Mouse (Mus musculus) ES-E14 (cell line): ENCODE measurements at regions not wholly inside any gene's neighbourhood (a gene's known extent, or its start where the extent isn't known, plus 50 kb on each side); places are given as distances from the start of the nearest gene placed in this dataset.

ENCODE experiments used
- DNase-seq: peaks from one replicate; pipeline ENCODE4 v3.0.0-alpha.2; 2013; ENCODE audit warnings: low read depth, low spot score
- H3K27ac ChIP-seq: 2 replicates; pipeline ENCODE4 v1.5.1; 2012; ENCODE audit warnings: low read depth, mild to moderate bottlenecking, low read length, moderate library complexity, mixed read lengths; ENCODE audit not compliant: poor library complexity, insufficient read depth, severe bottlenecking
- H3K36me3 ChIP-seq: 2 replicates; pipeline ENCODE4 v1.6.1; 2012; ENCODE audit warnings: mild to moderate bottlenecking, low read length, moderate library complexity, mixed read lengths; ENCODE audit not compliant: control insufficient read depth, poor library complexity, insufficient read depth, severe bottlenecking
- H3K4me1 ChIP-seq, 2 experiments: fragments of 150-350 bp in 1 of 2; sonication (generic) in 1 of 2; 2 replicates each; pipeline ENCODE4 v1.6.1; 2012; ENCODE audit warnings: low read length in 2 of 2, mild to moderate bottlenecking in 1 of 2, mixed read lengths in 1 of 2; ENCODE audit not compliant: control insufficient read depth in 2 of 2, insufficient read depth in 2 of 2, poor library complexity in 1 of 2
- H3K4me3 ChIP-seq, 2 experiments: fragments of 150-350 bp in 1 of 2; sonication (generic) in 1 of 2; 2 replicates each; pipeline ENCODE4 v1.5.1; 2012; ENCODE audit warnings: low read length in 2 of 2, low read depth in 1 of 2, mild to moderate bottlenecking in 1 of 2, mixed read lengths in 1 of 2; ENCODE audit not compliant: insufficient read depth in 1 of 2, poor library complexity in 1 of 2, severe bottlenecking in 1 of 2
- H3K9ac ChIP-seq: 2 replicates; pipeline ENCODE4 v1.6.1; 2012; ENCODE audit warnings: low read depth, mild to moderate bottlenecking, low read length, mixed read lengths; ENCODE audit not compliant: poor library complexity, insufficient read depth, severe bottlenecking
- H3K9me3 ChIP-seq: fragments of 150-350 bp; sonication (generic); 2 replicates; pipeline ENCODE4 v1.6.1; 2012; ENCODE audit warnings: low read depth, mild to moderate bottlenecking, low read length; ENCODE audit not compliant: control insufficient read depth, insufficient read depth
- CHD2 ChIP-seq: IDR thresholded peaks from 2 replicates; pipeline ENCODE4 v1.6.1; 2014; ENCODE audit warnings: mild to moderate bottlenecking, low read depth, low read length, inconsistent platforms
- HCFC1 ChIP-seq: IDR thresholded peaks from 2 replicates; pipeline ENCODE4 v1.6.1; 2012; ENCODE audit warnings: low read length, inconsistent platforms, borderline replicate concordance; ENCODE audit not compliant: insufficient read depth
- MAFK ChIP-seq: IDR thresholded peaks from 2 replicates; pipeline ENCODE4 v1.6.1; 2014; ENCODE audit warnings: mild to moderate bottlenecking, low read depth, low read length, inconsistent platforms; ENCODE audit not compliant: insufficient read depth
- ZC3H11A ChIP-seq: IDR thresholded peaks from 2 replicates; pipeline ENCODE4 v1.6.1; 2012; ENCODE audit warnings: low read depth, mild to moderate bottlenecking, inconsistent platforms, low read length, borderline replicate concordance
- ZNF384 ChIP-seq: IDR thresholded peaks from 2 replicates; pipeline ENCODE4 v1.6.1; 2012; ENCODE audit warnings: low read depth, low read length, inconsistent platforms
- in situ Hi-C, 2 experiments: fragments of 600-800 bp; cut with MboI; formaldehyde crosslinking; loops; one replicate each; pipeline ENCODE4 v1.15.1; 2025; ENCODE audit warnings: low sequenced_read_pairs in 2 of 2, inconsistent platforms in 1 of 2; ENCODE audit not compliant: unreplicated experiment in 2 of 2

DNA sequence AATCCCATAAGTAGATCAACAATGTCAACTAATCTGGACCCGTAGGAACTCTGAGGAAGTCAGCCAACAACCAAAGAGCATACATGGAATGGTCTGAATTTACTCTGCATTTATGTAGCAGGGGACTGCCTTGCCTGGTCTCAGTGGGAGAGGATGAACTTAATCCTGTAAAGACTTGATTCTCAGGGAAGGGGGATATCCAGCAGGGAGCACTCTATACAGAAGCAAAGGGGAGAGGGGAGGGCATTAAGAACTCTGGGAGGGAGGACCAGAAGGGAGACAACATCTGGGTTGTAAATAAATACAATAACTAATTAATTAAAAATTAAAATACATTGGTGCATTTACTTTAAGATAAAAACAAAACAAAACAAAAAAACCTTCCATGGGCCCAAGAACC, 695.4 kb upstream of the Pcdh17 start:
- H3K9ac ChIP-seq: no peak overlapping the region
- no peak for TF ChIP-seq CHD2
- TF ChIP-seq HCFC1: no peak
- TF ChIP-seq ZC3H11A: no peak
- TF ChIP-seq ZNF384: no peak
- TF ChIP-seq MAFK: no peak
- no peak for DNase-seq
- no peak overlapping the region for H3K4me3 ChIP-seq
- H3K9me3 ChIP-seq: no peaks in the 10 kb centered on the region
- in situ Hi-C loops: loop anchor here in 1 of 2 experiments (10.0 kb wide), 1 partner anchor 63 kb away; no protein-coding TSS in a partner anchor
- H3K27ac ChIP-seq: no peak overlapping the region
- no peaks in the 10 kb centered on the region for H3K4me1 ChIP-seq
- no peaks in the 10 kb centered on the region for H3K36me3 ChIP-seq

DNA sequence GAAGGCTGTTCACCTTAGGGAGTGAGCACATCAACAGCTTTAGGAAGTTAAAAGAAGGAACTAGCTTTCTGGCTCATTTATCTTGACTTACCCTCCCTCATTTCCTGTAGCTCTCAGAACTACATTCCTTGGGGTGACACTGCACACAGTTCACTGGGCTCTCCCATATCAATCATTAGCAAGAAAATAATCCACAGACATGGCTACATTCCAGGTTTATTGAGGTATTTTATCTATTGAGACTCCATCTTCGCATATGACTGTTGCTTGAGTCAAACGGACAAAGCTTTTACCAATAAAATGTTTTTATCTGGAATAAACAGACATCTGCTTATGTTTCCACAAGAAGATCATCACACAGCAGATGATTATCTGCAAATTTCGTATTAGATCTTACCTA, 691.5 kb upstream of the Pcdh17 start:
- Histone ChIP-seq H3K27ac (no peak overlapping the region), H3K9ac (no peak overlapping the region), H3K36me3 (no peaks in the 10 kb centered on the region), H3K4me3 (no peak overlapping the region), H3K9me3 (no peaks in the 10 kb centered on the region), H3K4me1 (no peaks in the 10 kb centered on the region)
- no peak for TF ChIP-seq ZNF384
- TF ChIP-seq HCFC1: no peak
- TF ChIP-seq CHD2: no peak
- TF ChIP-seq MAFK: no peak
- no peak for TF ChIP-seq ZC3H11A
- in situ Hi-C loops: no loop called here
- DNase-seq: no peak

DNA sequence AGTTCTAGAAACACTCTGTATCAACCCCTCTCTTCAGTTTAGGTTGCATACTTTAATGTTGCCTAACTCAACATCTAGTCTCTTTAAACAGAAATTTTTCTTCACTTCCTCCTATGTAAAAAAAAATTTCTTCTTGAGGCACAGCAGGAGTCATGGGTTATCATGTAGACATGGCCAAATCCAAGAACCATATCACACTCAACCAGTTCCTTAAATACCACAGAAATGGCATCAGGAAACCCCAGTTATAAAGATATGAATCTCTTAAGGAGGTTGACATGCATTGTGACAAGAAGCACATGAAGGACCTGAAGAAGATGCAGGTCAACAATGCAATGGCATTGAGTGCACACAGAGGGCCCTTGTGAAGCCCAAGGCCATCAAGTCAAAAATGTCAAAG, 690.9 kb upstream of the Pcdh17 start:
- Histone ChIP-seq H3K4me3 (no peak overlapping the region), H3K36me3 (no peaks in the 10 kb centered on the region), H3K4me1 (no peaks in the 10 kb centered on the region), H3K9me3 (no peaks in the 10 kb centered on the region), H3K9ac (no peak overlapping the region), H3K27ac (no peak overlapping the region)
- in situ Hi-C loops: no loop called here
- no peak for DNase-seq
- TF ChIP-seq MAFK (no peak), ZNF384 (no peak), HCFC1 (no peak), CHD2 (no peak), ZC3H11A (no peak)
